Mouse (Mus musculus) urinary bladder, postnatal 25 days (tissue): ENCODE results near the gene Extl1.
"Not testable (repeated sequence)": the region's sequence is repeated elsewhere in the genome, so short reads cannot be mapped to it uniquely, and the experiment has no call there.

Experiments used
- DNase-seq: peaks from one replicate; pipeline ENCODE4 v3.0.0; 2022; ENCODE audit warnings: low spot score

Extl1 gene

GRCm38 (mm10) chr4:134383750-134384149 is at the start of gene Extl1:
TSS of gene Extl1 (minus strand) at chr4:134383850.
- not testable (repeated sequence) for DNase-seq

GRCm38 (mm10) chr4:134432686-134433360 is 49.2 kb upstream of the Extl1 start:
- DNase-seq, result no peak

- no peak for DNase-seq
Measured at GRCm38 (mm10) chr4:134430381-134431004, 46.8 kb upstream of the Extl1 start.

GRCm38 (mm10) chr4:134425088-134425487 is 41.4 kb upstream of the Extl1 start:
- no peak for DNase-seq

GRCm38 (mm10) chr4:134423949-134424348 is 40.3 kb upstream of the Extl1 start:
- DNase-seq, result no peak

- DNase-seq, result no peak
Measured at GRCm38 (mm10) chr4:134421971-134422370, 38.3 kb upstream of the Extl1 start.

- DNase-seq, result no peak
Measured at GRCm38 (mm10) chr4:134417111-134417510, 33.5 kb upstream of the Extl1 start.

- DNase-seq, result no peak
Measured at GRCm38 (mm10) chr4:134416602-134417001, 33.0 kb upstream of the Extl1 start.

- DNase-seq, result no peak
Measured at GRCm38 (mm10) chr4:134416177-134416576, 32.5 kb upstream of the Extl1 start.

GRCm38 (mm10) chr4:134409286-134409685 is 25.6 kb upstream of the Extl1 start:
- DNase-seq, result no peak

GRCm38 (mm10) chr4:134403721-134404120 is 20.1 kb upstream of the Extl1 start:
- DNase-seq, result no peak

- DNase-seq, result peak; percentile 31
Measured at GRCm38 (mm10) chr4:134402571-134403262, 19.1 kb upstream of the Extl1 start.

- no peak for DNase-seq
Measured at GRCm38 (mm10) chr4:134401856-134402570, 18.4 kb upstream of the Extl1 start.

GRCm38 (mm10) chr4:134401181-134401661 is 17.6 kb upstream of the Extl1 start:
- peak; percentile 39 for DNase-seq

- DNase-seq, result no peak
Measured at GRCm38 (mm10) chr4:134400206-134400605, 16.6 kb upstream of the Extl1 start.

- DNase-seq, result no peak
Measured at GRCm38 (mm10) chr4:134397732-134398131, 14.1 kb upstream of the Extl1 start.

GRCm38 (mm10) chr4:134397121-134397520 is 13.5 kb upstream of the Extl1 start:
- peak; percentile 47 for DNase-seq

- DNase-seq, result peak; percentile 87
Measured at GRCm38 (mm10) chr4:134395977-134396825, 12.6 kb upstream of the Extl1 start, which contains the start of gene Pafah2. TSS of gene Pafah2 (plus strand) at chr4:134396320.

GRCm38 (mm10) chr4:134395142-134395541 is 11.5 kb upstream of the Extl1 start:
- no peak for DNase-seq

- DNase-seq, result no peak
Measured at GRCm38 (mm10) chr4:134393026-134393425, 9.4 kb upstream of the Extl1 start.

GRCm38 (mm10) chr4:134392595-134392994 is 8.9 kb upstream of the Extl1 start:
- DNase-seq, result no peak
